Mouse (Mus musculus) E14TG2a.4 (cell line): Measurements from ENCODE around the gene 4930524J08Rik.

ENCODE experiments used
- CTCF ChIP-seq: conservative IDR thresholded peaks from 2 replicates; pipeline ENCODE4 v1.5.1; 2014; ENCODE audit warnings: low read length
- NANOG ChIP-seq: IDR thresholded peaks from 2 replicates; pipeline ENCODE4 v1.6.1; 2014; ENCODE audit warnings: borderline replicate concordance, low read length, mixed read lengths
- POU5F1 ChIP-seq: IDR thresholded peaks from 2 replicates; pipeline ENCODE4 v1.6.1; 2014; ENCODE audit warnings: low read length, borderline replicate concordance

DNA sequence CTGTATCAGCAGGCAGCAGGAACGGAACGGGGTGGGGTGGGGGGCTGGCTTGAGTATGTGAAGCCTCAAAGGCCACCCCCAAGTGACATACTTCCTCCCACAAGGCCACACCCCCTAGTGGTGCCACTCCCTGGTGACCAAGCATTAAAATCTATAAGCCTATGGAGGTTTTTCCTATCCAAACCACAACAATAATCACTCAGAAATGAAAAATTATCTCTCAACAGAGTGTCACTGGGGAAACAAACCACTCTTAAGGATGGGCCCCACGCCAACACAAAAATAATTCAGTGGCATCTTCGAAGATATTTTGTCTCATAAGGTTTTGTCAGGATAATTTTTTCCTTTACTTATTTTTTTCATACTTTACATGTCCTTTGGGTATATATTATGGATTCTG lies 25.0 kb downstream of the 4930524J08Rik start:
- TF ChIP-seq CTCF: no peak
- TF ChIP-seq POU5F1: no peak
- TF ChIP-seq NANOG: no peak
